Mouse (Mus musculus) heart, embryonic 13.5 days (tissue): ENCODE measurements around the gene Tuft1. TPM values are rescaled to one million over a fixed set of nuclear protein-coding genes. Genes with fewer than 3 reads are reported as not detected.
A peak's percentile ranks its signal among the peaks of the same experiment; 100 is the strongest.
"Not testable (repeated sequence)": the region's sequence is repeated elsewhere in the genome, so short reads cannot be mapped to it uniquely, and the experiment has no call there.

ENCODE experiments used
- ATAC-seq: fragments of 200-750 bp; cut with Nextera tagmentation; 2 replicates; pipeline ENCODE4 v1.8.0; 2017; ENCODE audit warnings: moderate TSS enrichment; ENCODE audit not compliant: insufficient number of reproducible peaks, low FRiP score, low TSS enrichment; ENCODE audit errors: extremely low read depth
- H3K27ac ChIP-seq: fragments of 300-500 bp; sonication (generic); replicated peaks from 2 replicates; pipeline ENCODE4 v1.5.1; 2015; ENCODE audit warnings: moderate library complexity, mild to moderate bottlenecking, inconsistent platforms
- H3K27me3 ChIP-seq: fragments of 300-500 bp; sonication (generic); replicated peaks from 2 replicates; pipeline ENCODE4 v1.6.1; 2015; ENCODE audit warnings: mild to moderate bottlenecking, inconsistent platforms
- H3K36me3 ChIP-seq: fragments of 300-500 bp; sonication (generic); 2 replicates; pipeline ENCODE4 v1.6.1; 2015; ENCODE audit warnings: mild to moderate bottlenecking, inconsistent platforms
- H3K4me1 ChIP-seq: fragments of 300-500 bp; sonication (generic); 2 replicates; pipeline ENCODE4 v1.6.1; 2015; ENCODE audit warnings: inconsistent platforms
- H3K4me2 ChIP-seq: fragments of 300-500 bp; sonication (generic); 2 replicates; pipeline ENCODE4 v1.6.1; 2015; ENCODE audit warnings: inconsistent platforms, mild to moderate bottlenecking, moderate library complexity
- H3K4me3 ChIP-seq: fragments of 300-500 bp; sonication (generic); 2 replicates; pipeline ENCODE4 v1.5.1; 2015; ENCODE audit warnings: moderate library complexity, mild to moderate bottlenecking, inconsistent platforms
- H3K9ac ChIP-seq: fragments of 300-500 bp; sonication (generic); 2 replicates; pipeline ENCODE4 v1.6.1; 2015; ENCODE audit warnings: inconsistent platforms, mild to moderate bottlenecking, moderate library complexity
- H3K9me3 ChIP-seq: fragments of 300-500 bp; sonication (generic); 2 replicates; pipeline ENCODE4 v1.6.1; 2016; ENCODE audit warnings: inconsistent platforms
- WGBS: fragments of 180-500 bp; shearing (Covaris S2); methylation state at CpG from one replicate; pipeline ENCODE4 v1.1.7; 2015; ENCODE audit warnings: mixed read lengths; 5-methylcytosine and 5-hydroxymethylcytosine counted together
- polyA plus RNA-seq: library from polyadenylated mRNA; unstranded; fragments of >200 nt; fragmentation: Nextera tagmentation; extraction: Ambion mirVana; gene quantifications from 2 replicates; pipeline ENCODE4 v1.2.1, GENCODE M21; 2015

Gene Tuft1
- polyA plus RNA-seq, 1 experiment from 2014 or later: 6.4 TPM

- not testable (repeated sequence) for H3K4me2 ChIP-seq, H3K4me3 ChIP-seq, H3K9me3 ChIP-seq, H3K9ac ChIP-seq, H3K36me3 ChIP-seq, ATAC-seq, H3K27me3 ChIP-seq, H3K27ac ChIP-seq
- 84% methylated on average over 3 of the region's 3 CpGs for WGBS
- peaks cover 12% of the 10 kb centered on the region for H3K4me1 ChIP-seq
Measured at GRCm38 (mm10) chr3:94688698-94689097, 30.0 kb upstream of the Tuft1 start.

GRCm38 (mm10) chr3:94685989-94686772, 27.5 kb upstream of the Tuft1 start:
- 63% methylated on average over 8 of the region's 8 CpGs for WGBS
- H3K27ac ChIP-seq, H3K36me3 ChIP-seq, ATAC-seq, H3K4me2 ChIP-seq, H3K27me3 ChIP-seq, H3K4me1 ChIP-seq, H3K9me3 ChIP-seq, H3K9ac ChIP-seq, H3K4me3 ChIP-seq: not testable (repeated sequence)

- 78% methylated on average over 6 of the region's 6 CpGs for WGBS
- no peak overlapping the region for H3K9ac ChIP-seq
- H3K27ac ChIP-seq: no peak overlapping the region
Measured at GRCm38 (mm10) chr3:94683646-94684045, 25.0 kb upstream of the Tuft1 start.

GRCm38 (mm10) chr3:94680783-94681182, 22.1 kb upstream of the Tuft1 start:
- no peaks in the 10 kb centered on the region for H3K4me1 ChIP-seq
- 83% methylated on average over 16 of the region's 16 CpGs for WGBS
- ATAC-seq: no peak
- no peak overlapping the region for H3K9ac ChIP-seq
- H3K4me3 ChIP-seq: no peak overlapping the region
- H3K36me3 ChIP-seq: no peaks in the 10 kb centered on the region
- no peak overlapping the region for H3K27ac ChIP-seq
- H3K9me3 ChIP-seq: no peaks in the 10 kb centered on the region
- H3K4me2 ChIP-seq: no peak overlapping the region
- H3K27me3 ChIP-seq: no peaks in the 10 kb centered on the region

More at GRCm38 (mm10) chr3:94683646-94684045, 25.0 kb upstream of the Tuft1 start:
- Histone ChIP-seq H3K4me3 (no peak overlapping the region), H3K36me3 (no peaks in the 10 kb centered on the region), H3K27me3 (no peaks in the 10 kb centered on the region), H3K9me3 (no peaks in the 10 kb centered on the region), H3K4me2 (no peak overlapping the region), H3K4me1 (peaks cover 3% of the 10 kb centered on the region; the same call in 1 of the 2 replicates)
- no peak for ATAC-seq

GRCm38 (mm10) chr3:94680032-94680431, 21.4 kb upstream of the Tuft1 start:
- H3K4me1 ChIP-seq, H3K9ac ChIP-seq, H3K9me3 ChIP-seq, H3K27ac ChIP-seq, H3K4me3 ChIP-seq, H3K4me2 ChIP-seq, H3K36me3 ChIP-seq, ATAC-seq, H3K27me3 ChIP-seq: not testable (repeated sequence)
- WGBS: 91% methylated on average over 12 of the region's 12 CpGs

- Histone ChIP-seq H3K27me3 (no peaks in the 10 kb centered on the region), H3K9ac (no peak overlapping the region), H3K4me3 (no peak overlapping the region), H3K4me2 (no peak overlapping the region), H3K4me1 (no peaks in the 10 kb centered on the region), H3K27ac (no peak overlapping the region), H3K36me3 (no peaks in the 10 kb centered on the region), H3K9me3 (no peaks in the 10 kb centered on the region)
- no peak for ATAC-seq
- WGBS: 74% methylated on average over 8 of the region's 8 CpGs
Measured at GRCm38 (mm10) chr3:94679351-94679841, 20.7 kb upstream of the Tuft1 start.

GRCm38 (mm10) chr3:94675101-94675500, 16.4 kb upstream of the Tuft1 start:
- not testable (repeated sequence) for H3K27ac ChIP-seq, H3K4me3 ChIP-seq, H3K4me2 ChIP-seq, H3K36me3 ChIP-seq, H3K9me3 ChIP-seq, ATAC-seq, H3K4me1 ChIP-seq, H3K9ac ChIP-seq, H3K27me3 ChIP-seq
- WGBS: 76% methylated on average over 9 of the region's 9 CpGs

GRCm38 (mm10) chr3:94665896-94666295, 7.2 kb upstream of the Tuft1 start:
- H3K27ac ChIP-seq, H3K36me3 ChIP-seq, H3K27me3 ChIP-seq, H3K9me3 ChIP-seq, ATAC-seq, H3K4me1 ChIP-seq, H3K4me3 ChIP-seq: not testable (repeated sequence)
- Histone ChIP-seq H3K4me2 (peak overlapping the region; percentile 46), H3K9ac (0 out of 2 replicates have a peak overlapping the region, but pooled peaks have one; percentile 44)
- 9% methylated on average over 7 of the region's 7 CpGs for WGBS

- H3K4me3 ChIP-seq, H3K9ac ChIP-seq, H3K4me1 ChIP-seq, H3K9me3 ChIP-seq, H3K36me3 ChIP-seq, H3K27ac ChIP-seq, ATAC-seq, H3K27me3 ChIP-seq: not testable (repeated sequence)
- WGBS: 23% methylated on average over 5 of the region's 5 CpGs
- peak overlapping the region; percentile 46; the same call in 1 of the 2 replicates for H3K4me2 ChIP-seq
Measured at GRCm38 (mm10) chr3:94665060-94665802, 6.6 kb upstream of the Tuft1 start.

- H3K9ac ChIP-seq, H3K4me3 ChIP-seq, H3K36me3 ChIP-seq, H3K9me3 ChIP-seq, H3K27me3 ChIP-seq, H3K4me2 ChIP-seq, H3K27ac ChIP-seq, ATAC-seq: not testable (repeated sequence)
- H3K4me1 ChIP-seq: peaks cover 16% of the 10 kb centered on the region
- 88% methylated on average over 2 of the region's 2 CpGs for WGBS
Measured at GRCm38 (mm10) chr3:94660841-94661240, 2.2 kb upstream of the Tuft1 start.

GRCm38 (mm10) chr3:94659142-94659748, 573 bp upstream of the Tuft1 start:
- peak overlapping the region; percentile 32 for H3K4me3 ChIP-seq
- peak overlapping the region; percentile 62 for H3K4me2 ChIP-seq
- not testable (repeated sequence) for H3K27me3 ChIP-seq, H3K36me3 ChIP-seq, H3K9me3 ChIP-seq
- H3K9ac ChIP-seq: peak overlapping the region; percentile 28; the same call in 1 of the 2 replicates
- H3K4me1 ChIP-seq: peaks cover 11% of the 10 kb centered on the region
- peak overlapping the region; percentile 42; the same call in 1 of the 2 replicates for H3K27ac ChIP-seq
- WGBS: 27% methylated on average over 8 of the region's 10 CpGs
- ATAC-seq: 0 out of 2 replicates have a peak, but pooled peaks have one; percentile 49
